In genomic region chr1:120098327-120098726, GRCm38 (mm10) we compare ENCODE assay signal across 10 mouse cellular contexts. TPM values are rescaled to one million over a fixed set of nuclear protein-coding genes. Genes with fewer than 3 reads are reported as not detected.
DNase-seq lines count a peak whose midpoint lies in the region; ATAC-seq and TF ChIP-seq lines count a peak whose summit lies in the region.
"Had no signal": no experiment of that assay in that cellular context is flagged by ENCODE, and none has a peak within 500 bp of the region (broad histone marks: within the 10 kb centered on the region; RNA-seq: fewer than 3 reads in every experiment).

No protein-coding gene starts in this region.

- H3K36me3 ChIP-seq in kidney, postnatal 0 days (ENCODE audit: insufficient read depth, low read length): no peaks in the 10 kb centered on the region
- H3K36me3 ChIP-seq in lung, embryonic 14.5 days (ENCODE audit: insufficient read depth): no peaks in the 10 kb centered on the region
- no peaks in the 10 kb centered on the region for H3K36me3 ChIP-seq in small intestine, adult 2 months (ENCODE audit: control insufficient read depth, insufficient read depth, low read length)
- H3K36me3 ChIP-seq: heart, embryonic 13.5 days; neural tube, embryonic 13.5 days had no signal

- DNase-seq in cerebellum, adult 2 months: peak in 1 of 2 experiments; percentile 62
- DNase-seq in cerebellum, adult 11-12 months: no peak
- peak; percentile 41 for DNase-seq in ovary, postnatal 10 days (ENCODE audit: low spot score)
- DNase-seq in ovary, adult 18-20 months (ENCODE audit: low spot score): no peak
- DNase-seq in embryo, embryonic 10.5 days (ENCODE audit: low spot score): peak; percentile 77
- peak; percentile 78 for DNase-seq in kidney, postnatal 0 days (ENCODE audit: low spot score)
- peak; percentile 88 for DNase-seq in lung, embryonic 14.5 days

- 12% methylated on average over 7 of the region's 7 CpGs for WGBS in cerebellum, adult 2 months
- WGBS in kidney, postnatal 0 days: 14% methylated on average over 7 of the region's 7 CpGs
- 12% methylated on average over 7 of the region's 7 CpGs for WGBS in lung, embryonic 14.5 days
- 6% methylated on average over 7 of the region's 7 CpGs for WGBS in small intestine, adult 2 months

- TF ChIP-seq POLR2A in cerebellum, adult 2 months (IDR thresholded peaks at IDR 0.05; ENCODE audit: borderline replicate concordance, insufficient read depth, low read length): no peak
- TF ChIP-seq POLR2A in small intestine, adult 2 months (IDR thresholded peaks at IDR 0.05; ENCODE audit: low read depth, low read length): no peak

- H3K9ac ChIP-seq in kidney, postnatal 0 days (ENCODE audit: low read depth, low read length): no peak overlapping the region
- H3K9ac ChIP-seq in lung, embryonic 14.5 days: no peak overlapping the region
- H3K9ac ChIP-seq: heart, embryonic 13.5 days; neural tube, embryonic 13.5 days had no signal

- no peak overlapping the region for H3K4me2 ChIP-seq in kidney, postnatal 0 days (ENCODE audit: low read length)
- H3K4me2 ChIP-seq in lung, embryonic 14.5 days: no peak overlapping the region
- H3K4me2 ChIP-seq: heart, embryonic 13.5 days; neural tube, embryonic 13.5 days had no signal

- H3K27me3 ChIP-seq in cerebellum, adult 2 months (ENCODE audit: control insufficient read depth, insufficient read depth, low read length): no peaks in the 10 kb centered on the region
- H3K27me3 ChIP-seq in kidney, postnatal 0 days (ENCODE audit: insufficient read depth, low read length): no peaks in the 10 kb centered on the region
- H3K27me3 ChIP-seq in lung, embryonic 14.5 days (ENCODE audit: insufficient read depth, low read length): no peaks in the 10 kb centered on the region
- H3K27me3 ChIP-seq in small intestine, adult 2 months (ENCODE audit: control insufficient read depth, insufficient read depth, low read length): no peaks in the 10 kb centered on the region
- H3K27me3 ChIP-seq: heart, embryonic 13.5 days; neural tube, embryonic 13.5 days had no signal

- no peaks in the 10 kb centered on the region for H3K4me1 ChIP-seq in cerebellum, adult 2 months (ENCODE audit: control insufficient read depth, insufficient read depth, low read length)
- no peaks in the 10 kb centered on the region for H3K4me1 ChIP-seq in kidney, postnatal 0 days (replicated peaks; ENCODE audit: insufficient read depth, low read length)
- no peaks in the 10 kb centered on the region for H3K4me1 ChIP-seq in lung, embryonic 14.5 days (ENCODE audit: insufficient read depth)
- peaks cover 9% of the 10 kb centered on the region; the same call in 1 of the 2 replicates for H3K4me1 ChIP-seq in small intestine, adult 2 months (ENCODE audit: control insufficient read depth, insufficient read depth, insufficient read length, low read length)
- H3K4me1 ChIP-seq: neural tube, embryonic 13.5 days had no signal

- no peaks in the 10 kb centered on the region for H3K9me3 ChIP-seq in kidney, postnatal 0 days (replicated peaks; ENCODE audit: low read length)
- H3K9me3 ChIP-seq in lung, embryonic 14.5 days (ENCODE audit: low read depth, low read length): no peaks in the 10 kb centered on the region
- H3K9me3 ChIP-seq: heart, embryonic 13.5 days; neural tube, embryonic 13.5 days had no signal

- no peak overlapping the region for H3K27ac ChIP-seq in cerebellum, adult 2 months (ENCODE audit: insufficient read depth, low read length)
- H3K27ac ChIP-seq in kidney, postnatal 0 days: no peak overlapping the region
- H3K27ac ChIP-seq in lung, embryonic 14.5 days (ENCODE audit: low read depth): no peak overlapping the region
- no peak overlapping the region for H3K27ac ChIP-seq in small intestine, adult 2 months (ENCODE audit: insufficient read depth, low read depth, low read length)
- H3K27ac ChIP-seq: heart, embryonic 13.5 days; neural tube, embryonic 13.5 days had no signal

- H3K4me3 ChIP-seq in cerebellum, adult 2 months (replicated peaks; ENCODE audit: insufficient read depth, low read depth, low read length): no peak overlapping the region
- no peak overlapping the region for H3K4me3 ChIP-seq in kidney, postnatal 0 days (replicated peaks; ENCODE audit: low read depth, low read length)
- no peak overlapping the region for H3K4me3 ChIP-seq in lung, embryonic 14.5 days (ENCODE audit: low read depth, low read length)
- H3K4me3 ChIP-seq in small intestine, adult 2 months (ENCODE audit: low read depth, low read length): no peak overlapping the region
- H3K4me3 ChIP-seq: heart, embryonic 13.5 days; neural tube, embryonic 13.5 days had no signal

- TF ChIP-seq CTCF in cerebellum, adult 2 months (IDR thresholded peaks at IDR 0.05; ENCODE audit: borderline replicate concordance, insufficient read depth, low read depth, low read length): peak; percentile 59; the same call in 1 of the 2 replicates
- TF ChIP-seq CTCF in kidney, postnatal 0 days (IDR thresholded peaks at IDR 0.05; ENCODE audit: low read depth): peak; percentile 79
- TF ChIP-seq CTCF in lung, embryonic 14.5 days (IDR thresholded peaks at IDR 0.05; ENCODE audit: low read depth): peak; percentile 81
- peak; percentile 82; the same call in 1 of the 2 replicates for TF ChIP-seq CTCF in small intestine, adult 2 months (IDR thresholded peaks at IDR 0.05; ENCODE audit: extremely low read depth, insufficient read length, insufficient replicate concordance, low read depth, low read length)

- ATAC-seq in kidney, postnatal 0 days (replicated peaks; ENCODE audit: low FRiP score, low read depth): no peak
- ATAC-seq in lung, embryonic 14.5 days (ENCODE audit: insufficient read depth): no peak

RNA-seq across cellular contexts. Expression of gene Dbi, which starts 22.6 kb away (rescaled TPM):
- 1,176 and 1,178 TPM in 2 replicates for polyA plus RNA-seq in cerebellum, adult 2 months (2012; rRNA removed)
- 1,314 and 1,400 TPM in 2 replicates for polyA plus RNA-seq in kidney, postnatal 0 days (2015; fragmentation: Nextera tagmentation; extraction: Ambion mirVana)
- polyA plus RNA-seq in lung, embryonic 14.5 days (2014; fragmentation: Nextera tagmentation; extraction: Ambion mirVana): 421 and 445 TPM in 2 replicates
- 419 and 468 TPM in 2 replicates for polyA plus RNA-seq in small intestine, adult 2 months (2012; rRNA removed)

RNA-seq across cellular contexts. Expression of gene 3110009E18Rik, which starts 22.7 kb away (rescaled TPM):
- polyA plus RNA-seq in cerebellum, adult 2 months (2012; rRNA removed): 6.5 and 7.7 TPM in 2 replicates
- polyA plus RNA-seq in kidney, postnatal 0 days (2015; fragmentation: Nextera tagmentation; extraction: Ambion mirVana): 19.3 and 22.5 TPM in 2 replicates
- 15.4 and 17.2 TPM in 2 replicates for polyA plus RNA-seq in lung, embryonic 14.5 days (2014; fragmentation: Nextera tagmentation; extraction: Ambion mirVana)
- not detected in 2 replicates for polyA plus RNA-seq in small intestine, adult 2 months (2012; rRNA removed)

RNA-seq across cellular contexts. Expression of gene Tmem37, which starts 24.5 kb away (rescaled TPM):
- 1.3 and 2.2 TPM in 2 replicates for polyA plus RNA-seq in cerebellum, adult 2 months (2012; rRNA removed)
- polyA plus RNA-seq in kidney, postnatal 0 days (2015; fragmentation: Nextera tagmentation; extraction: Ambion mirVana): 166 and 180 TPM in 2 replicates
- 7.4 and 8.0 TPM in 2 replicates for polyA plus RNA-seq in lung, embryonic 14.5 days (2014; fragmentation: Nextera tagmentation; extraction: Ambion mirVana)
- 121 and 171 TPM in 2 replicates for polyA plus RNA-seq in small intestine, adult 2 months (2012; rRNA removed)

Comparison
In these comparisons a context has a peak if more than half of its experiments do, and no peak if none do; other contexts are left out.
1. DNase-seq: peak in ovary, postnatal 10 days (single experiment), embryo, embryonic 10.5 days (single experiment), kidney, postnatal 0 days (single experiment) and lung, embryonic 14.5 days (single experiment); none in cerebellum, adult 11-12 months (single experiment) and ovary, adult 18-20 months (single experiment).
2. RNA of gene Tmem37, which starts 24.5 kb away (polyA plus RNA-seq): 121 to 171 TPM in small intestine, adult 2 months and 166 to 180 TPM in kidney, postnatal 0 days; 7.4 to 8.0 TPM in lung, embryonic 14.5 days and 1.3 to 2.2 TPM in cerebellum, adult 2 months; every median in the first group is over 10 times any median in the second.
3. Peak in every context shown above with its lines, with median percentiles within 50 percentile points of each other: CTCF ChIP-seq.